Mouse (Mus musculus): Measurements from ENCODE around the gene Cdh4. TPM values are rescaled to one million over a fixed set of nuclear protein-coding genes. Genes with fewer than 3 reads are reported as not detected.

The Cdh4 gene
- polyA plus RNA-seq, 1 experiment from 2014 or later, result 0.20 TPM

GRCm38 (mm10) chr2:179697601-179698000 is 255.4 kb downstream of the Cdh4 start:
- ATAC-seq, result no peak
- WGBS (ENCODE audit: insufficient replicate concordance), result 67% methylated on average over 8 of the region's 8 CpGs
- no peak overlapping the region for H3K4me3 ChIP-seq
- no peak overlapping the region for H3K4me2 ChIP-seq
- H3K9ac ChIP-seq, result no peak overlapping the region
- H3K27me3 ChIP-seq (replicated peaks), result no peaks in the 10 kb centered on the region
- H3K4me1 ChIP-seq, result no peaks in the 10 kb centered on the region
- no peaks in the 10 kb centered on the region for H3K36me3 ChIP-seq
- H3K27ac ChIP-seq, result no peak overlapping the region
- no peaks in the 10 kb centered on the region for H3K9me3 ChIP-seq (replicated peaks)

GRCm38 (mm10) chr2:179698196-179698985 is 256.2 kb downstream of the Cdh4 start:
- Histone ChIP-seq H3K4me3 (no peak overlapping the region), H3K9ac (no peak overlapping the region), H3K4me2 (no peak overlapping the region), H3K9me3 (replicated peaks) (no peaks in the 10 kb centered on the region), H3K4me1 (no peaks in the 10 kb centered on the region), H3K27ac (no peak overlapping the region), H3K36me3 (no peaks in the 10 kb centered on the region), H3K27me3 (replicated peaks) (no peaks in the 10 kb centered on the region)
- 46% methylated on average over 12 of the region's 12 CpGs for WGBS (ENCODE audit: insufficient replicate concordance)
- ATAC-seq, result no peak

- no peak overlapping the region for H3K4me2 ChIP-seq
- no peaks in the 10 kb centered on the region for H3K9me3 ChIP-seq (replicated peaks)
- no peaks in the 10 kb centered on the region for H3K27me3 ChIP-seq (replicated peaks)
- no peak overlapping the region for H3K4me3 ChIP-seq
- no peak overlapping the region for H3K27ac ChIP-seq
- no peak overlapping the region for H3K9ac ChIP-seq
- H3K36me3 ChIP-seq, result no peaks in the 10 kb centered on the region
- H3K4me1 ChIP-seq, result no peaks in the 10 kb centered on the region
- 74% methylated on average over 11 of the region's 11 CpGs for WGBS (ENCODE audit: insufficient replicate concordance)
- ATAC-seq, result no peak
Observed at GRCm38 (mm10) chr2:179705043-179705442, 262.8 kb downstream of the Cdh4 start.

- Histone ChIP-seq H3K4me1 (no peaks in the 10 kb centered on the region), H3K9me3 (replicated peaks) (no peaks in the 10 kb centered on the region), H3K27me3 (replicated peaks) (no peaks in the 10 kb centered on the region), H3K9ac (no peak overlapping the region), H3K27ac (no peak overlapping the region), H3K4me2 (no peak overlapping the region), H3K4me3 (no peak overlapping the region), H3K36me3 (no peaks in the 10 kb centered on the region)
- 63% methylated on average over 7 of the region's 7 CpGs for WGBS (ENCODE audit: insufficient replicate concordance)
- no peak for ATAC-seq
Observed at GRCm38 (mm10) chr2:179705461-179705860, 263.2 kb downstream of the Cdh4 start.

- Histone ChIP-seq H3K4me3 (no peak overlapping the region), H3K27me3 (replicated peaks) (no peaks in the 10 kb centered on the region), H3K36me3 (no peaks in the 10 kb centered on the region), H3K9me3 (replicated peaks) (no peaks in the 10 kb centered on the region), H3K27ac (no peak overlapping the region), H3K4me1 (no peaks in the 10 kb centered on the region), H3K4me2 (no peak overlapping the region), H3K9ac (no peak overlapping the region)
- no peak for ATAC-seq
- WGBS (ENCODE audit: insufficient replicate concordance), result 74% methylated on average over 3 of the region's 3 CpGs
Observed at GRCm38 (mm10) chr2:179706616-179707015, 264.4 kb downstream of the Cdh4 start.

GRCm38 (mm10) chr2:179709111-179709510 is 266.9 kb downstream of the Cdh4 start:
- no peak for ATAC-seq
- 77% methylated on average over 2 of the region's 2 CpGs for WGBS (ENCODE audit: insufficient replicate concordance)
- Histone ChIP-seq H3K4me2 (no peak overlapping the region), H3K9me3 (replicated peaks) (no peaks in the 10 kb centered on the region), H3K4me1 (no peaks in the 10 kb centered on the region), H3K27me3 (replicated peaks) (no peaks in the 10 kb centered on the region), H3K4me3 (no peak overlapping the region), H3K9ac (no peak overlapping the region), H3K36me3 (no peaks in the 10 kb centered on the region), H3K27ac (no peak overlapping the region)

GRCm38 (mm10) chr2:179712690-179713089 is 270.5 kb downstream of the Cdh4 start:
- H3K27ac ChIP-seq, result no peak overlapping the region
- H3K4me1 ChIP-seq, result no peaks in the 10 kb centered on the region
- no peak for ATAC-seq
- no peaks in the 10 kb centered on the region for H3K27me3 ChIP-seq (replicated peaks)
- H3K9ac ChIP-seq, result no peak overlapping the region
- 0 out of 2 replicates have a peak, but pooled peaks cover 4% of the 10 kb centered on the region for H3K9me3 ChIP-seq (replicated peaks)
- 62% methylated on average over 7 of the region's 7 CpGs for WGBS (ENCODE audit: insufficient replicate concordance)
- H3K4me3 ChIP-seq, result no peak overlapping the region
- no peaks in the 10 kb centered on the region for H3K36me3 ChIP-seq
- H3K4me2 ChIP-seq, result no peak overlapping the region

GRCm38 (mm10) chr2:179713326-179713725 is 271.1 kb downstream of the Cdh4 start:
- Histone ChIP-seq H3K9ac (no peak overlapping the region), H3K4me3 (no peak overlapping the region), H3K27me3 (replicated peaks) (no peaks in the 10 kb centered on the region), H3K36me3 (no peaks in the 10 kb centered on the region), H3K4me2 (no peak overlapping the region), H3K9me3 (replicated peaks) (0 out of 2 replicates have a peak, but pooled peaks cover 4% of the 10 kb centered on the region), H3K27ac (no peak overlapping the region), H3K4me1 (no peaks in the 10 kb centered on the region)
- ATAC-seq, result no peak
- 56% methylated on average over 4 of the region's 4 CpGs for WGBS (ENCODE audit: insufficient replicate concordance)

- ATAC-seq, result no peak
- Histone ChIP-seq H3K4me1 (no peaks in the 10 kb centered on the region), H3K27ac (no peak overlapping the region), H3K9me3 (replicated peaks) (0 out of 2 replicates have a peak, but pooled peaks cover 4% of the 10 kb centered on the region), H3K9ac (no peak overlapping the region), H3K4me2 (no peak overlapping the region), H3K4me3 (no peak overlapping the region), H3K27me3 (replicated peaks) (no peaks in the 10 kb centered on the region), H3K36me3 (no peaks in the 10 kb centered on the region)
- 67% methylated on average over 3 of the region's 3 CpGs for WGBS (ENCODE audit: insufficient replicate concordance)
Observed at GRCm38 (mm10) chr2:179714145-179714544, 271.9 kb downstream of the Cdh4 start.

GRCm38 (mm10) chr2:179715375-179715774 is 273.1 kb downstream of the Cdh4 start:
- no peaks in the 10 kb centered on the region for H3K4me1 ChIP-seq
- H3K36me3 ChIP-seq, result no peaks in the 10 kb centered on the region
- 81% methylated on average over 1 of the region's 1 CpGs for WGBS (ENCODE audit: insufficient replicate concordance)
- H3K9me3 ChIP-seq (replicated peaks), result 0 out of 2 replicates have a peak, but pooled peaks cover 4% of the 10 kb centered on the region
- no peak overlapping the region for H3K4me2 ChIP-seq
- H3K27me3 ChIP-seq (replicated peaks), result no peaks in the 10 kb centered on the region
- H3K9ac ChIP-seq, result no peak overlapping the region
- no peak overlapping the region for H3K27ac ChIP-seq
- no peak for ATAC-seq
- H3K4me3 ChIP-seq, result no peak overlapping the region

GRCm38 (mm10) chr2:179720366-179720765 is 278.1 kb downstream of the Cdh4 start:
- Histone ChIP-seq H3K36me3 (no peaks in the 10 kb centered on the region), H3K27ac (no peak overlapping the region), H3K4me3 (no peak overlapping the region), H3K4me1 (no peaks in the 10 kb centered on the region), H3K9me3 (replicated peaks) (no peaks in the 10 kb centered on the region), H3K4me2 (no peak overlapping the region), H3K27me3 (replicated peaks) (no peaks in the 10 kb centered on the region), H3K9ac (no peak overlapping the region)
- no peak for ATAC-seq
- 44% methylated on average over 3 of the region's 3 CpGs for WGBS (ENCODE audit: insufficient replicate concordance)

- no peak overlapping the region for H3K4me2 ChIP-seq
Observed at GRCm38 (mm10) chr2:179721534-179722516, 279.6 kb downstream of the Cdh4 start.

More at GRCm38 (mm10) chr2:179721534-179722516, 279.6 kb downstream of the Cdh4 start:
- H3K9ac ChIP-seq, result no peak overlapping the region
- H3K27ac ChIP-seq, result no peak overlapping the region
- no peaks in the 10 kb centered on the region for H3K27me3 ChIP-seq (replicated peaks)
- H3K9me3 ChIP-seq (replicated peaks), result no peaks in the 10 kb centered on the region
- ATAC-seq, result no peak
- no peaks in the 10 kb centered on the region for H3K36me3 ChIP-seq
- 61% methylated on average over 18 of the region's 18 CpGs for WGBS (ENCODE audit: insufficient replicate concordance)
- H3K4me1 ChIP-seq, result no peaks in the 10 kb centered on the region
- H3K4me3 ChIP-seq, result no peak overlapping the region
